Mouse (Mus musculus) ES-E14 (cell line): Measurements from ENCODE around the gene Sema6d.

Experiments
- CHD2 ChIP-seq: IDR thresholded peaks from 2 replicates; pipeline ENCODE4 v1.6.1; 2014; ENCODE audit warnings: mild to moderate bottlenecking, low read depth, low read length, inconsistent platforms
- HCFC1 ChIP-seq: IDR thresholded peaks from 2 replicates; pipeline ENCODE4 v1.6.1; 2012; ENCODE audit warnings: low read length, inconsistent platforms, borderline replicate concordance; ENCODE audit not compliant: insufficient read depth
- MAFK ChIP-seq: IDR thresholded peaks from 2 replicates; pipeline ENCODE4 v1.6.1; 2014; ENCODE audit warnings: mild to moderate bottlenecking, low read depth, low read length, inconsistent platforms; ENCODE audit not compliant: insufficient read depth
- ZC3H11A ChIP-seq: IDR thresholded peaks from 2 replicates; pipeline ENCODE4 v1.6.1; 2012; ENCODE audit warnings: low read depth, mild to moderate bottlenecking, inconsistent platforms, low read length, borderline replicate concordance
- ZNF384 ChIP-seq: IDR thresholded peaks from 2 replicates; pipeline ENCODE4 v1.6.1; 2012; ENCODE audit warnings: low read depth, low read length, inconsistent platforms

GRCm38 (mm10) chr2:124194041-124194440 is 104.3 kb downstream of the Sema6d start:
- TF ChIP-seq CHD2 = no peak
- no peak for TF ChIP-seq ZC3H11A
- TF ChIP-seq ZNF384 = no peak
- no peak for TF ChIP-seq HCFC1
- TF ChIP-seq MAFK = no peak
